Mouse (Mus musculus) midbrain, embryonic 15.5 days (tissue): ENCODE results near the gene Magi2. TPM values are rescaled to one million over a fixed set of nuclear protein-coding genes. Genes with fewer than 3 reads are reported as not detected.

ENCODE experiments used
- ATAC-seq: fragments of 200-750 bp; cut with Nextera tagmentation; replicated peaks from 2 replicates; pipeline ENCODE4 v1.8.0; 2017; ENCODE audit warnings: moderate TSS enrichment
- H3K27ac ChIP-seq: fragments of 300-500 bp; sonication (generic); 2 replicates; pipeline ENCODE4 v1.5.1; 2015; ENCODE audit warnings: mild to moderate bottlenecking, inconsistent platforms
- H3K27me3 ChIP-seq: fragments of 300-500 bp; sonication (generic); replicated peaks from 2 replicates; pipeline ENCODE4 v1.6.1; 2015; ENCODE audit warnings: inconsistent platforms
- H3K36me3 ChIP-seq: fragments of 300-500 bp; sonication (generic); replicated peaks from 2 replicates; pipeline ENCODE4 v1.6.1; 2015; ENCODE audit warnings: inconsistent platforms
- H3K4me1 ChIP-seq: fragments of 300-500 bp; sonication (generic); 2 replicates; pipeline ENCODE4 v1.6.1; 2015; ENCODE audit warnings: inconsistent platforms
- H3K4me2 ChIP-seq: fragments of 300-500 bp; sonication (generic); 2 replicates; pipeline ENCODE4 v1.6.1; 2015; ENCODE audit warnings: inconsistent platforms, mild to moderate bottlenecking, moderate library complexity
- H3K4me3 ChIP-seq: fragments of 300-500 bp; sonication (generic); 2 replicates; pipeline ENCODE4 v1.5.1; 2015; ENCODE audit warnings: mild to moderate bottlenecking, inconsistent platforms
- H3K9ac ChIP-seq: fragments of 300-500 bp; sonication (generic); 2 replicates; pipeline ENCODE4 v1.6.1; 2015; ENCODE audit warnings: mild to moderate bottlenecking, inconsistent platforms
- H3K9me3 ChIP-seq: fragments of 300-500 bp; sonication (generic); 2 replicates; pipeline ENCODE4 v1.6.1; 2016; ENCODE audit warnings: inconsistent platforms
- WGBS: fragments of 180-500 bp; shearing (Covaris S2); methylation state at CpG from one replicate; pipeline ENCODE4 v1.1.7; 2015; ENCODE audit warnings: mixed read lengths; 5-methylcytosine and 5-hydroxymethylcytosine counted together
- polyA plus RNA-seq: library from polyadenylated mRNA; unstranded; fragments of >200 nt; fragmentation: Nextera tagmentation; extraction: Ambion mirVana; gene quantifications from 2 replicates; pipeline ENCODE4 v1.2.1, GENCODE M21; 2015

Magi2 gene
- polyA plus RNA-seq, 1 experiment from 2014 or later, result 35.9 TPM

- no peaks in the 10 kb centered on the region for H3K9me3 ChIP-seq
- no peak overlapping the region for H3K9ac ChIP-seq
- no peak overlapping the region for H3K4me3 ChIP-seq
- no peaks in the 10 kb centered on the region for H3K36me3 ChIP-seq
- no peak overlapping the region for H3K27ac ChIP-seq
- ATAC-seq, result 0 out of 2 replicates have a peak, but pooled peaks have one; percentile 43
- no peaks in the 10 kb centered on the region for H3K27me3 ChIP-seq
- H3K4me1 ChIP-seq, result no peaks in the 10 kb centered on the region
- 88% methylated on average over 3 of the region's 3 CpGs for WGBS
- no peak overlapping the region for H3K4me2 ChIP-seq
Measured at GRCm38 (mm10) chr5:20646947-20647346, 1420.1 kb downstream of the Magi2 start.

- Histone ChIP-seq H3K9me3 (no peaks in the 10 kb centered on the region), H3K27ac (no peak overlapping the region), H3K36me3 (no peaks in the 10 kb centered on the region), H3K4me2 (no peak overlapping the region), H3K4me1 (peaks cover 5% of the 10 kb centered on the region), H3K4me3 (no peak overlapping the region), H3K9ac (no peak overlapping the region), H3K27me3 (no peaks in the 10 kb centered on the region)
- WGBS, result 64% methylated on average over 11 of the region's 11 CpGs
- ATAC-seq, result peak; percentile 24; the same call in 1 of the 2 replicates
Measured at GRCm38 (mm10) chr5:20653425-20654185, 1426.8 kb downstream of the Magi2 start.

GRCm38 (mm10) chr5:20654766-20655472 is 1428.1 kb downstream of the Magi2 start:
- Histone ChIP-seq H3K9me3 (no peaks in the 10 kb centered on the region), H3K27me3 (no peaks in the 10 kb centered on the region), H3K36me3 (no peaks in the 10 kb centered on the region), H3K9ac (no peak overlapping the region), H3K4me3 (no peak overlapping the region), H3K27ac (no peak overlapping the region), H3K4me1 (peaks cover 5% of the 10 kb centered on the region), H3K4me2 (no peak overlapping the region)
- 0 out of 2 replicates have a peak, but pooled peaks have one; percentile 34 for ATAC-seq
- 71% methylated on average over 10 of the region's 10 CpGs for WGBS

- peaks cover 5% of the 10 kb centered on the region for H3K4me1 ChIP-seq
- H3K27ac ChIP-seq, result no peak overlapping the region
- no peak overlapping the region for H3K9ac ChIP-seq
- ATAC-seq, result no peak
- no peaks in the 10 kb centered on the region for H3K9me3 ChIP-seq
- H3K27me3 ChIP-seq, result no peaks in the 10 kb centered on the region
- no peak overlapping the region for H3K4me2 ChIP-seq
- H3K4me3 ChIP-seq, result no peak overlapping the region
- H3K36me3 ChIP-seq, result no peaks in the 10 kb centered on the region
- WGBS, result 89% methylated on average over 5 of the region's 5 CpGs
Measured at GRCm38 (mm10) chr5:20657056-20657455, 1430.2 kb downstream of the Magi2 start.

- H3K4me3 ChIP-seq, result no peak overlapping the region
- WGBS, result 93% methylated on average over 8 of the region's 8 CpGs
- no peaks in the 10 kb centered on the region for H3K4me1 ChIP-seq
- no peak overlapping the region for H3K27ac ChIP-seq
- H3K9me3 ChIP-seq, result no peaks in the 10 kb centered on the region
- H3K27me3 ChIP-seq, result no peaks in the 10 kb centered on the region
- H3K4me2 ChIP-seq, result no peak overlapping the region
- ATAC-seq, result no peak
- no peak overlapping the region for H3K9ac ChIP-seq
- no peaks in the 10 kb centered on the region for H3K36me3 ChIP-seq
Measured at GRCm38 (mm10) chr5:20667601-20668000, 1440.8 kb downstream of the Magi2 start.

GRCm38 (mm10) chr5:20668736-20669355 is 1442.0 kb downstream of the Magi2 start:
- H3K4me2 ChIP-seq, result no peak overlapping the region
- no peaks in the 10 kb centered on the region for H3K9me3 ChIP-seq
- no peak overlapping the region for H3K9ac ChIP-seq
- no peaks in the 10 kb centered on the region for H3K27me3 ChIP-seq
- no peak overlapping the region for H3K4me3 ChIP-seq
- H3K4me1 ChIP-seq, result no peaks in the 10 kb centered on the region
- no peaks in the 10 kb centered on the region for H3K36me3 ChIP-seq
- ATAC-seq, result no peak
- H3K27ac ChIP-seq, result no peak overlapping the region
- 91% methylated on average over 10 of the region's 10 CpGs for WGBS

- H3K9ac ChIP-seq, result no peak overlapping the region
- ATAC-seq, result no peak
- no peaks in the 10 kb centered on the region for H3K27me3 ChIP-seq
- H3K9me3 ChIP-seq, result no peaks in the 10 kb centered on the region
- no peaks in the 10 kb centered on the region for H3K4me1 ChIP-seq
- no peak overlapping the region for H3K4me2 ChIP-seq
- no peak overlapping the region for H3K4me3 ChIP-seq
- no peaks in the 10 kb centered on the region for H3K36me3 ChIP-seq
- 82% methylated on average over 5 of the region's 5 CpGs for WGBS
- no peak overlapping the region for H3K27ac ChIP-seq
Measured at GRCm38 (mm10) chr5:20669456-20669855, 1442.6 kb downstream of the Magi2 start.

GRCm38 (mm10) chr5:20671826-20672225 is 1445.0 kb downstream of the Magi2 start:
- H3K27ac ChIP-seq, result no peak overlapping the region
- H3K36me3 ChIP-seq, result no peaks in the 10 kb centered on the region
- H3K9ac ChIP-seq, result no peak overlapping the region
- ATAC-seq, result no peak
- no peak overlapping the region for H3K4me3 ChIP-seq
- WGBS, result 40% methylated on average over 1 of the region's 1 CpGs
- no peaks in the 10 kb centered on the region for H3K9me3 ChIP-seq
- peaks cover 10% of the 10 kb centered on the region for H3K4me1 ChIP-seq
- H3K27me3 ChIP-seq, result no peaks in the 10 kb centered on the region
- no peak overlapping the region for H3K4me2 ChIP-seq

GRCm38 (mm10) chr5:20674523-20674922 is 1447.7 kb downstream of the Magi2 start:
- 80% methylated on average over 8 of the region's 8 CpGs for WGBS
- H3K27ac ChIP-seq, result no peak overlapping the region
- no peak overlapping the region for H3K9ac ChIP-seq
- H3K4me2 ChIP-seq, result no peak overlapping the region
- H3K27me3 ChIP-seq, result no peaks in the 10 kb centered on the region
- H3K9me3 ChIP-seq, result no peaks in the 10 kb centered on the region
- no peaks in the 10 kb centered on the region for H3K36me3 ChIP-seq
- peaks cover 11% of the 10 kb centered on the region for H3K4me1 ChIP-seq
- H3K4me3 ChIP-seq, result no peak overlapping the region
- no peak for ATAC-seq

GRCm38 (mm10) chr5:20675163-20675665 is 1448.4 kb downstream of the Magi2 start:
- no peak overlapping the region for H3K4me2 ChIP-seq
- H3K4me3 ChIP-seq, result no peak overlapping the region
- no peaks in the 10 kb centered on the region for H3K36me3 ChIP-seq
- ATAC-seq, result no peak
- H3K27me3 ChIP-seq, result no peaks in the 10 kb centered on the region
- peaks cover 11% of the 10 kb centered on the region for H3K4me1 ChIP-seq
- no peak overlapping the region for H3K9ac ChIP-seq
- H3K9me3 ChIP-seq, result no peaks in the 10 kb centered on the region
- H3K27ac ChIP-seq, result no peak overlapping the region

- peak; percentile 71 for ATAC-seq
- no peak overlapping the region for H3K4me2 ChIP-seq
- no peak overlapping the region for H3K4me3 ChIP-seq
- peaks cover 11% of the 10 kb centered on the region for H3K4me1 ChIP-seq
- H3K27ac ChIP-seq, result peak overlapping the region; percentile 58
- no peaks in the 10 kb centered on the region for H3K36me3 ChIP-seq
- no peaks in the 10 kb centered on the region for H3K27me3 ChIP-seq
- H3K9me3 ChIP-seq, result no peaks in the 10 kb centered on the region
- H3K9ac ChIP-seq, result no peak overlapping the region
- WGBS, result 17% methylated on average over 7 of the region's 7 CpGs
Measured at GRCm38 (mm10) chr5:20676193-20676871, 1449.5 kb downstream of the Magi2 start.

- ATAC-seq, result no peak
- H3K27ac ChIP-seq, result 0 out of 2 replicates have a peak overlapping the region, but pooled peaks have one; percentile 58
- H3K4me3 ChIP-seq, result no peak overlapping the region
- H3K4me1 ChIP-seq, result peaks cover 14% of the 10 kb centered on the region
- H3K36me3 ChIP-seq, result no peaks in the 10 kb centered on the region
- no peak overlapping the region for H3K4me2 ChIP-seq
- H3K27me3 ChIP-seq, result no peaks in the 10 kb centered on the region
- H3K9ac ChIP-seq, result no peak overlapping the region
- H3K9me3 ChIP-seq, result no peaks in the 10 kb centered on the region
- WGBS, result 56% methylated on average over 3 of the region's 3 CpGs
Measured at GRCm38 (mm10) chr5:20677246-20677645, 1450.4 kb downstream of the Magi2 start.
